Mouse (Mus musculus) left cerebral cortex, postnatal 14 days (tissue): ENCODE results near the gene Ppm1d. TPM values are rescaled to one million over a fixed set of nuclear protein-coding genes. Genes with fewer than 3 reads are reported as not detected.

ENCODE experiments used
- DNase-seq, 2 experiments: peaks; one replicate each; pipeline ENCODE4 v3.0.0; 2021 to 2022; ENCODE audit warnings: low spot score in 2 of 2, mixed read lengths in 1 of 2
- intact Hi-C: fragments of 180-260 bp; cut with DNase I; formaldehyde crosslinking; loops from one replicate; pipeline ENCODE4 v1.15.1; 2025
- total RNA-seq, 2 experiments: library from RNA; stranded (reverse); gene quantifications; 2 replicates each; pipeline ENCODE4 v1.2.3; 2021

Gene Ppm1d
- total RNA-seq, 2 experiments from 2014 or later: 18.1 to 18.9 TPM

DNA sequence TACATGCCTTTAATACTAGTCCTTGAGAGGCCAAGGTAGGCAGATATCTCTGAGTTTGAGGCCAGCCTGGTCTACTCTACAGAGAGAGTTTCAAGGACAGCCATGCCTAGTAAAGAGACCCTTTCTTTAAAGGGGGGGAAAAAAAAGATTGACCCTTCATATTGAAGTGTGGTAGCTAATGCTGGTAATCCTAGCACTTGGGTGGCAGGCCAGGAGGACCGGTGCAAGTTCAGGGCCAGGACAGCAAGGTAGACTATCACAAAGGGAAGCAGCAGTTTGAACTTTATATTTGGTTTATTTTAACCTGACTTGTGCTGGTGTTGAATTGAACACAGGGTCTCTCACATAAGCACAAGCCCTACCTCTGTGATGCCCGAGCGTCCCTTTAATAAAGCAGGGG, 2.3 kb downstream of the Ppm1d start:
- no peak for DNase-seq
- intact Hi-C loops: loop anchor here (5.0 kb wide), 1 partner anchor 81 kb away; no protein-coding TSS in a partner anchor

GRCm38 (mm10) chr11:85323567-85324330, 12.7 kb downstream of the Ppm1d start:
- DNase-seq: no peak
- intact Hi-C loops: no loop called here

DNA sequence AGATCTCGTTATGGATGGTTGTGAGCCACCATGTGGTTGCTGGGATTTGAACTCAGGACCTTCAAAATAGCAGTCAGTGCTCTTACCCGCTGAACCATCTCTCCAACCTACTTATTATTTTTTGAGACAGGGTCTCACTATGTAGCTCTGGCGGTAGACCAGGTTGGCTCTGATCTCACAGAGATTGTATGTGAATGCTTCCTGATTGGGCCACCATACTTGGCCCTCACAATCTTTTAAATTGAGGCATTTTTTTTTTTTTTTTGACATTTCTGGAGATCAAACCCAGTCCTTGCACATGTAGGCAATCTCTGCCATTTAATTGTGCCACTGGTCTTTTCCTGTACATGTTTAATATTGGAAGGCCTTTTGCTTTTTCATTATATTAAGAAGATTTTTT, 17.7 kb downstream of the Ppm1d start:
- DNase-seq: no peak
- intact Hi-C loops: no loop called here

DNA sequence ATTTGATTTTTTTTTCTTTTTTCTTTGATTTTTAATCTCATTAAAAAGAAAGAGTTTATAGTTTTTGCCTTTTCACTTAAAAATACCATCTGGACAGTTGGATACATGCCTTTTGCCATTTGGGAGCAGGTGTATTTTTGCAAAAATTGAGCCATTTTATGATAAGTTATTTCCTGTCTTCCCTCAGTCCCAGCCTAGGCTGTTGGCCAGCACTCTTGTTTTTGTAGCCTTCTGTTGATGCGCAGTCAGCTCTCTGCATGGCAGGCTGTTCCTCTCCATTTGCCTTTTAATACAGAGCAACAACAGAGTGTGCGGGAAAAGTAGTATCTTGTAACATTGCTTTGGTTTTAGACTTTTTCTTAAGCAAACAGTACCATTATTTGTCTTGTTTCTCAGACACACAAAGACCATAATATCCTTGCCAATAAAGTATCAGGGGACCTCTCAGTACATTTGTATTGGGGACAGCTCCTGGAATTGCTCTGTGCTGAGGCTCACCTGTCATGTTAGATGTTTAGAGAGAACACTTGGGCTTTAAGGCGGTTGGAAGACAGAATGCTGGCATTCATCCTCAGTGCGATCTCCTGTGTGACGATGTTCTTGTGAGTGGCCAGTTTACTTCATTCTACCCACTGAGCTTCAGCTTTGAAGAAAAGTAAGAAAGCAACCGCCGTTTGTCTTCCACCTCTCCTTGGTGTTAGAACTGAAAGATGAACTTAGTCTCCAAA, 18.3 kb downstream of the Ppm1d start:
- intact Hi-C loops: no loop called here
- DNase-seq: no peak

GRCm38 (mm10) chr11:85334778-85335177, 23.7 kb downstream of the Ppm1d start:
- intact Hi-C loops: no loop called here
- DNase-seq: peak; percentile 15 to 22

- intact Hi-C loops: no loop called here
- DNase-seq: no peak
These were observed 28.3 kb downstream of the Ppm1d start for GRCm38 (mm10) chr11:85339173-85339831.

DNA sequence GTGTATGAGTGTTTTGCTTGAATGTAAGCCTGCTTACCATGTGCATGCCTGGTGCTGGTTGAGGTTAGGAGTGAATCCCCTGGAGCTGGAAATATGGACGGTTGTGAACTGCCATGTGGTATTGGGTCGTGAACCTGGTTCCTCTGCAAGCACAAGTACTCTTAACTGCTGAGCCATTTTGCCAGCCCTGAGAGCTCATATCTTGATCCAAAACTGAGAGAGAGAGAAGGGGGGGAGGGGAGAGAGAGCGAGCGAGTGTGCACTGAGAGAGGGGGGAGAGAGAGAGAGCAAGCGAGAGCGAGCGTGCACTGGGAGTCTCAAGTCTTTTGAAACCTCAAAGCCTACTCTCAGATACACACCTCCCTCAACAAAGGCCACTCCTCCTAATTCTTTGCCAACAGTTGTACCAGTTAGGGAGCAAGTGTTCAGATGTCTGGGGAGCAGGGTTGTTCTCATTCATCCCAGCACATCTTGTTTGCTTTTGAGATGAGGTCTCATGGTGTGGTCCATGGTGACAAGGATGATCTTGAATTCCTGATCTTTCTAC, 29.1 kb downstream of the Ppm1d start:
- no peak for DNase-seq
- intact Hi-C loops: no loop called here

DNA sequence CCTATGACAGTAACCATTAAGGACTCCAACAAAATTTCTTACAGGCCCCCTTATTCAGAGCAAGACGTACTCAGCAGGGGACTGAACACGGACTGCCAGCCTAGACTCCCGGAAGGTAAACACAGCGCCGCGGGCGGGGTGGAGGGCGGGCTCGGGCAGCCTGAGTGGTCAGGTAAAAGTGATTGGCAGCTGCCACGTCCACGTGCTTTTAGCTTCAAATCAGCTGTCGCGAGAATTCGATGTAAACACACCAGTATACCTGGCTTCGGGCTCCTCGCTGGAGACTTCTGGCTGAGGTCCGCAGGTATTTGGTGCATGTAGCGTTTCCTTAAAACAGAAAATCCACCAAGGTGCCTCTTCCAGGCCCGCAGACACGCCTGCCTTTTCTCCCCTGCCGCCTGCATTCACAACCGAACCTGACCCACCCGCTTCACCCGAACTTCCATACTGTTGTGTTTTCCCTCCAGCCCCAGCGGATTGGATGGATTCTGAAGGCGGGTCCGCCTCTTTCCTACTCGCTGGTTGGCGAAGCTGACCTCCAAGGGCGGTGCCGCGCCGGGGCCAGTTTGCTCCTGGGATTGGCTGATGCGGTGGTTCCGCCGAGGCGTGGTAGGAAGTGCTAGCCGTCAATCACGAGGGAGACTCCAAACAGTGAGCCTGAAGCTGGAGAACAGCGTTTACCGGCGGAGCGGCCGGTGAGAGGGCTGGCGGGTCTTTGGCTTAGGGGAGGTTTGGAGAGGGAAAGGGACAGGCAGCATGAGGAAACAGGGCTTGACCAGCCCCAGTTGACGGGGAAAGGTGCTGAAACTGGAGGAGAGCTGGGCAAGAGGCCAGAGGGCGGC, 41.7 kb downstream of the Ppm1d start, which contains the start of gene Bcas3:
Gene Bcas3, plus strand, starts transcription at position 629 of the 842 bp plus-strand sequence.
- intact Hi-C loops: no loop called here
- DNase-seq: peak; percentile 99 to 100

DNA sequence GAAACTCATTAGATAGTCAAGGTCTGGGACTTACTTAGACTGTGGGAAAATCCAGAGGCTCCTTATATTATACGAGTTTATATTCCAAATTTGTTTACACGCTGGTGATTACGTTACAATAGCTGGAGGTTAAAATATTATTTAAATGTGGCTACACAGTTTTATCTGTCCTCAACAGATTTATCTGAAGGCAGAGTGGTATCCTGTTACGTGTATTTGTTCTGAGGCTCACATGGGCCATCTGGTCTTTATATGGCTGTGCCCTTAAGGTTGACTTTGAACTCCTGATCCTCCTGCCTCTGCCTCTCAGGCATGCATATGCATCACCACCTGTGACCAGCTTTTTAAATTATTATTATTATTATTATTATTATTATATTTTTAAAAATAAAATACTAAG, 42.8 kb downstream of the Ppm1d start:
- no peak for DNase-seq
- intact Hi-C loops: no loop called here

DNA sequence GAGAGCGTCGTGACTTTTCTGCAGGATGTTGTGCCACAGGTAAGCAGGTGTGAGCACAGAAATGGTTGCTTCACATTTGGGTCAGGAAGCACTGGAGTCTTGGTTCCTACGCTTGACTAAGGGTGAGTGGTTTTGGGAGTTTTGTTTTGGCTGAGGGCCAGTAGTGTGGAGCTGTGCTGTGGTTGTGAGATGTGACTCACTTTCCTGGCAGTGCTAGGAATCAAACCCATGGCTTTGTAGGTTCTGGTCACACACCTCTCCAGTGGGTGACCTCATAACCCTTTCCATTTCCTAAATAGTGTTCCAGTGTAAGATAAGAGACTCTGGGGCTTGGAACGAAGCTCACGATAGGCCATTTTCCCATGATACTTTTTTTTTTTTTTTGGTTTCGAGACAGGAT, 48.6 kb downstream of the Ppm1d start:
- intact Hi-C loops: no loop called here
- DNase-seq: no peak

GRCm38 (mm10) chr11:85361621-85362020, 50.6 kb downstream of the Ppm1d start:
- intact Hi-C loops: no loop called here
- DNase-seq: no peak

DNA sequence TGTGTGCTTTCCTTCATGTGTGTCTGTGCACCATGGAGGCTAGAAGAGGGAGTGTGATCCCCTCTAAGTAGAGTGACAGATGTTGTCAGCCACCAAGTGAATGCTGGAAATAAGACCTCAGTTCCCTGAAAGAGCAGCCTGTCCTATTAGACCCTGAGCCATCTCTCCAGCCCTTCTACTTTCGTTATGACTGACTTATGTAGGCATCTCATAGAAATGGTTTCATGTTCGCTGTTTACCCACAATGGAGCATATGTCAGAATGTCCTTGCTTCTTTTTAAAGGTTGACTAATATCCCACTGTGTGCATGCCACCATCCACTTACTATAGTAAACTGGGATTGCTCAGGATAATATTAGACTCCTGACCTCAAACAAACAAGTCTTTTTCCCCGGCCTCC, 55.1 kb downstream of the Ppm1d start:
- intact Hi-C loops: no loop called here
- DNase-seq: no peak

GRCm38 (mm10) chr11:85367823-85368222, 56.8 kb downstream of the Ppm1d start:
- DNase-seq: no peak
- intact Hi-C loops: no loop called here

DNA sequence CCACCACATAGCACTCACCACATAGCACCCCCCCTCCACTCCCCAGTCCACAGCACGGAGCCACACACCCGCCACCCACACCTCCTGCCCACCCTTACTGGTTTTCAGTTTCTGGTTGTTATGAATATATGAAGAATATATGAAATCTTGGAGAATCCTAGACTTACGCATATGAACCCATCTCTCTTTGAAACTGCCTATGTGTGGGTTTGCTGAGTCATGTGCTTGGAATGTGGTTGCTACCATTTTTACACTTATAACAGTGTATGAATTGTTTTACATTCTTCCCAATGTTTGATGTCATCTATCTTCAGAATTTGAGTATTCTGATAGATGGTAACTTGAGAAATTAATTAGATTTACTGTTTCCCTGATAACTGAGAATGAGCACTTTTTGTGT, 68.0 kb downstream of the Ppm1d start:
- no peak for DNase-seq
- intact Hi-C loops: no loop called here

DNA sequence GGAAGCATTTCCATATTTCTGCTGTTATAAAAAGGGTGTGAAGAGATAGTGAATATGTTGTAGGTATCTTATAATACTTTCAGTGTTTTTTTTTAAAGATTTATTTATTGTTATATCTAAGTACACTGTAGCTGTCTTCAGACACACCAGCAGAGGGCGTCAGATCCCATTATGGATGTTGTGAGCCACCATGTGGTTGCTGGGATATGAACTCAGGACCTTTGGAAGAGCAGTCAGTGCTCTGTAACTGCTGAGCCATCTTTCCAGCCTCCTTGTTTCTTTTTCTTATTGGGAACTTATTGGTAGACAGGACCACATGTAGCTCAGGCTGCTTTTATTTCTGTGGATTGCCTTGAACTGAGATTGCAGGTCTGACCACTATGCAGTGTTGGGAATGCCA, 69.0 kb downstream of the Ppm1d start:
- intact Hi-C loops: loop anchor here (5.0 kb wide), 3 partner anchors 72 to 687 kb away; no protein-coding TSS in a partner anchor

GRCm38 (mm10) chr11:85382055-85382454, 71.0 kb downstream of the Ppm1d start:
- intact Hi-C loops: loop anchor here (5.0 kb wide), 3 partner anchors 70 to 685 kb away; no protein-coding TSS in a partner anchor

More for the DNA sequence above, 69.0 kb downstream of the Ppm1d start:
- no peak for DNase-seq

DNA sequence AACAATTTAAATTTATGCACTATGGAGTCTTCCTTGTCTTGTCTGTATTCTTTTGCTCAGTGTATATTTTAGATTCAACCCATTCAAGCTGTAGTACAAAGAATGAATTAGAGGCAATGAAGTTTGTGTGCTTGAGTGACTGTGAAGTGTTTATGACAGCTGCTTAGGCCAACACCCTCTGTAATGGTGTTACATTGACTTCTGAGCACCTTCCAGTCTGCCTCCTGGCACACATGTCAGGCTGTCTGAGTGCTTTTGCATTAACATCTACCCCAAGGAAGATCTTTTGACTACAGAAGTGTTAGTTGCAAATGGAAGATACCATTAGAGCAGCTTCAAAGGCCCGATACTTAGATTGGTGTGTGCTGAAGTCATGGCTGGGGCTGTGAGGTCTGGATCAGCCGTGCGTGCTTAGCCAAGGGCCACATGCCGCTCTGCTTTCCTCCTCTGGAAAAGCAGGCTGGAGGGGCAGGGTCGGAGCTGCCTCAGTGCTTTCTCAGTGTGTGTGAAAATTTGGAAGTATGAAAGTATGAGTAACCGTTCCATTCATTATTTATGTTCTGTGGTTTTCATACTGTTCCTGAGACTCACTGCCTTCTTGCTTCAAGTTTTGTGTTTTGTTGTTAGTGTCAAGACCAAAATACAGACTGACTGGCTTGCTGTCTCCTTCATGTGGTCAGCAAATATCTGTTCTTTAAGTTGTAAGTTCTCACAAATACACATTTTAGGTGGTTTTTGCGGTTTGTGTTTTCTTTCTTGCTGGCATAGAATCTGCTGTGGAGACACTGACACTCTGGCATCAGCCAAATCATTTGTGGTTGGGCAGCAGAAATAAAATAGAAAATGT, 73.2 kb downstream of the Ppm1d start:
- no peak for DNase-seq
- intact Hi-C loops: loop anchor here (5.0 kb wide), 3 partner anchors 68 to 683 kb away; no protein-coding TSS in a partner anchor

More at GRCm38 (mm10) chr11:85382055-85382454, 71.0 kb downstream of the Ppm1d start:
- peak; percentile 67 to 79 for DNase-seq
